Mouse (Mus musculus) embryonic fibroblast, embryonic 13.5 days (primary cell): ENCODE measurements around the gene Gm35315.

Experiments used
- CTCF ChIP-seq: IDR thresholded peaks from 2 replicates; pipeline ENCODE4 v1.5.1; 2011; ENCODE audit warnings: mild to moderate bottlenecking, control low read depth, low read length, moderate library complexity, borderline replicate concordance; ENCODE audit not compliant: insufficient read depth
- POLR2A ChIP-seq: IDR thresholded peaks from 2 replicates; pipeline ENCODE4 v1.6.1; 2011; ENCODE audit warnings: low read depth, mild to moderate bottlenecking, control low read depth, low read length, moderate library complexity

DNA sequence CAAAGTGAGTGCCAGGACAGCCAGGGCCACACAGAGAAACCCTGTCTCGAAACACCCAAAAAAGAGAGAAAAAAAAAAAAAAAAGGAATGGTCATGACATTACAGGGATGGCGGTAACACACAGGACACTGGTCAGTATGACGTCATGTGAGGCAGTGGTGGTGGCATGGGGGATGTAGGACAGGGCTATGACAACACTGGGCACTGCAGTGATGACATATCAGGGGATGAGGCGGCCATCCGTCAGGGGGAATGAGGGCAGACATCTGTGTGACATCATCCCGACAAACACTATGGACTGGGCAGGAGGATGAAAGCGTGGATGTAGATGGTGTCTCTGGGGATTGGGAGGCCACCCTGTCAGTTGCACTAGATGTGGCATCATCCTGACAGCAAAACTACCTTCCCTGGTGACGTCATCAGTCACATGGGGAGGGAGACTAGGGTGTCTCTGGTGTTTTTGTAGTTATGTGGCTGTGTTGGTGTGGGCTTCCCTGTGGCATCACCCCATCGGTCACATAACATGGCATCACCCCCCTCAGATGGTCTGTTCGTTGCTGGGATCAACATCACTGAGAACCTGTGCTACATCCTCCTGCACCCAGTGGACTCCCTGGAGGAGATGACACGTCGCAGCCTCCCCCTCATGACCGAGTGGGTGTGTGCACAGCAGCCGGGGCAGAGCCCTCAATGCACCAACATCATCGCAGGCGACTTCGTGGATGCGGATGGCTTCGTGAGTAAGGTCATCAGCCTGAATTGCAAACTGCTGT lies 8.8 kb upstream of the Gm35315 start:
- TF ChIP-seq CTCF, result no peak
- TF ChIP-seq POLR2A, result 0 out of 2 replicates have a peak, but pooled peaks have one; percentile 3
